Mouse (Mus musculus): ENCODE measurements around the gene Skap1. TPM values are rescaled to one million over a fixed set of nuclear protein-coding genes. Genes with fewer than 3 reads are reported as not detected.

The Skap1 gene
- total RNA-seq (2021): under 1 TPM in 1 of 2 experiments, not detected in 1; 0.25 TPM
- 0.67 and 0.98 TPM in 2 replicates for polyA plus RNA-seq (2012; rRNA removed)
- long read RNA-seq: 0 reads

- no peak within 1 kb of the TSS for H3K4me3 ChIP-seq
- no peak within 1 kb of the TSS for H3K9ac ChIP-seq (ENCODE audit: low read depth, low read length)
- 7% methylated on average over 39 of the region's 42 CpGs for WGBS
- intact Hi-C loops (cut with DNase I): no loop called here
- H3K36me3 ChIP-seq (ENCODE audit: control insufficient read depth, insufficient read depth, low read length): no peaks in the 10 kb centered on the region
- TF ChIP-seq POLR2A (IDR thresholded peaks at IDR 0.05; ENCODE audit: insufficient read depth, low read depth, low read length): no peak
- no peak for TF ChIP-seq CTCF (IDR thresholded peaks at IDR 0.05)
- no peak for TF ChIP-seq EP300 (IDR thresholded peaks at IDR 0.05; ENCODE audit: insufficient read depth, low read depth, low read length)
- H3K79me2 ChIP-seq (replicated peaks; ENCODE audit: control insufficient read depth, insufficient read depth, low read length): no peaks in the 10 kb centered on the region
- no peak within 1 kb of the TSS for H3K27ac ChIP-seq
- H3K4me1 ChIP-seq (ENCODE audit: control insufficient read depth, insufficient read depth, low read length): no peaks in the 10 kb centered on the region
- peaks cover 8% of the 10 kb centered on the region for H3K27me3 ChIP-seq (ENCODE audit: control insufficient read depth, insufficient read depth, low read length)
- DNase-seq: no peak
These were observed at the start of gene Skap1 for GRCm38 (mm10) chr11:96463986-96464715. Gene Skap1, plus strand, starts transcription at chr11:96464593.

GRCm38 (mm10) chr11:96421074-96421473 lies 43.3 kb upstream of the Skap1 start:
- TF ChIP-seq EP300 (IDR thresholded peaks at IDR 0.05; ENCODE audit: insufficient read depth, low read depth, low read length) (no peak), CTCF (IDR thresholded peaks at IDR 0.05) (no peak), POLR2A (IDR thresholded peaks at IDR 0.05; ENCODE audit: insufficient read depth, low read depth, low read length) (no peak)
- DNase-seq: no peak
- Histone ChIP-seq H3K27ac (no peak overlapping the region), H3K4me1 (ENCODE audit: control insufficient read depth, insufficient read depth, low read length) (no peaks in the 10 kb centered on the region), H3K79me2 (replicated peaks; ENCODE audit: control insufficient read depth, insufficient read depth, low read length) (no peaks in the 10 kb centered on the region), H3K27me3 (ENCODE audit: control insufficient read depth, insufficient read depth, low read length) (peaks cover 1% of the 10 kb centered on the region; the same call in 1 of the 2 replicates), H3K4me3 (no peak overlapping the region), H3K36me3 (ENCODE audit: control insufficient read depth, insufficient read depth, low read length) (no peaks in the 10 kb centered on the region), H3K9ac (ENCODE audit: low read depth, low read length) (no peak overlapping the region)
- intact Hi-C loops (cut with DNase I): no loop called here
- 42% methylated on average over 5 of the region's 5 CpGs for WGBS

GRCm38 (mm10) chr11:96421517-96422265 lies 42.7 kb upstream of the Skap1 start:
- WGBS: 40% methylated on average over 11 of the region's 11 CpGs
- H3K4me3 ChIP-seq: no peak overlapping the region
- no peak for TF ChIP-seq CTCF (IDR thresholded peaks at IDR 0.05)
- TF ChIP-seq POLR2A (IDR thresholded peaks at IDR 0.05; ENCODE audit: insufficient read depth, low read depth, low read length): no peak
- no peak for TF ChIP-seq EP300 (IDR thresholded peaks at IDR 0.05; ENCODE audit: insufficient read depth, low read depth, low read length)

GRCm38 (mm10) chr11:96425193-96425592 lies 39.2 kb upstream of the Skap1 start:
- intact Hi-C loops (cut with DNase I): no loop called here
- WGBS: 92% methylated on average over 6 of the region's 6 CpGs
- TF ChIP-seq CTCF (IDR thresholded peaks at IDR 0.05) (no peak), POLR2A (IDR thresholded peaks at IDR 0.05; ENCODE audit: insufficient read depth, low read depth, low read length) (no peak), EP300 (IDR thresholded peaks at IDR 0.05; ENCODE audit: insufficient read depth, low read depth, low read length) (no peak)

More at GRCm38 (mm10) chr11:96421517-96422265, 42.7 kb upstream of the Skap1 start:
- Histone ChIP-seq H3K9ac (ENCODE audit: low read depth, low read length) (no peak overlapping the region), H3K27ac (no peak overlapping the region), H3K27me3 (ENCODE audit: control insufficient read depth, insufficient read depth, low read length) (peaks cover 1% of the 10 kb centered on the region; the same call in 1 of the 2 replicates), H3K4me1 (ENCODE audit: control insufficient read depth, insufficient read depth, low read length) (no peaks in the 10 kb centered on the region), H3K36me3 (ENCODE audit: control insufficient read depth, insufficient read depth, low read length) (no peaks in the 10 kb centered on the region), H3K79me2 (replicated peaks; ENCODE audit: control insufficient read depth, insufficient read depth, low read length) (no peaks in the 10 kb centered on the region)
- no peak for DNase-seq
- intact Hi-C loops (cut with DNase I): no loop called here

GRCm38 (mm10) chr11:96426191-96426590 lies 38.2 kb upstream of the Skap1 start:
- no peak overlapping the region for H3K9ac ChIP-seq (ENCODE audit: low read depth, low read length)

More at GRCm38 (mm10) chr11:96425193-96425592, 39.2 kb upstream of the Skap1 start:
- H3K9ac ChIP-seq (ENCODE audit: low read depth, low read length): no peak overlapping the region
- H3K27me3 ChIP-seq (ENCODE audit: control insufficient read depth, insufficient read depth, low read length): no peaks in the 10 kb centered on the region
- no peaks in the 10 kb centered on the region for H3K4me1 ChIP-seq (ENCODE audit: control insufficient read depth, insufficient read depth, low read length)
- no peak for DNase-seq
- no peaks in the 10 kb centered on the region for H3K79me2 ChIP-seq (replicated peaks; ENCODE audit: control insufficient read depth, insufficient read depth, low read length)
- no peak overlapping the region for H3K27ac ChIP-seq
- no peaks in the 10 kb centered on the region for H3K36me3 ChIP-seq (ENCODE audit: control insufficient read depth, insufficient read depth, low read length)
- H3K4me3 ChIP-seq: no peak overlapping the region

More at GRCm38 (mm10) chr11:96426191-96426590, 38.2 kb upstream of the Skap1 start:
- intact Hi-C loops (cut with DNase I): no loop called here
- 46% methylated on average over 6 of the region's 6 CpGs for WGBS
- H3K27ac ChIP-seq: no peak overlapping the region
- H3K4me1 ChIP-seq (ENCODE audit: control insufficient read depth, insufficient read depth, low read length): no peaks in the 10 kb centered on the region
- no peaks in the 10 kb centered on the region for H3K36me3 ChIP-seq (ENCODE audit: control insufficient read depth, insufficient read depth, low read length)
- no peak for DNase-seq
- H3K4me3 ChIP-seq: no peak overlapping the region
- H3K79me2 ChIP-seq (replicated peaks; ENCODE audit: control insufficient read depth, insufficient read depth, low read length): no peaks in the 10 kb centered on the region
- H3K27me3 ChIP-seq (ENCODE audit: control insufficient read depth, insufficient read depth, low read length): no peaks in the 10 kb centered on the region
- no peak for TF ChIP-seq CTCF (IDR thresholded peaks at IDR 0.05)
- TF ChIP-seq EP300 (IDR thresholded peaks at IDR 0.05; ENCODE audit: insufficient read depth, low read depth, low read length): no peak
- no peak for TF ChIP-seq POLR2A (IDR thresholded peaks at IDR 0.05; ENCODE audit: insufficient read depth, low read depth, low read length)
